Mouse (Mus musculus) ES-Bruce4 (cell line): ENCODE results near the gene Zbtb39. TPM values are rescaled to one million over a fixed set of nuclear protein-coding genes. Genes with fewer than 3 reads are reported as not detected.

Experiments used
- H3K27ac ChIP-seq: 2 replicates; pipeline ENCODE4 v1.5.1; 2012; ENCODE audit warnings: low read length, inconsistent platforms; ENCODE audit not compliant: insufficient read depth
- H3K27me3 ChIP-seq: 2 replicates; pipeline ENCODE4 v1.6.1; 2012; ENCODE audit warnings: mild to moderate bottlenecking, low read length, inconsistent platforms; ENCODE audit not compliant: control insufficient read depth, poor library complexity, insufficient read depth, severe bottlenecking
- H3K36me3 ChIP-seq: 2 replicates; pipeline ENCODE4 v1.6.1; 2012; ENCODE audit warnings: inconsistent platforms, mild to moderate bottlenecking, low read length, moderate library complexity; ENCODE audit not compliant: control insufficient read depth, poor library complexity, insufficient read depth, severe bottlenecking
- H3K4me1 ChIP-seq: one replicate; pipeline ENCODE4 v1.8.1; 2011; ENCODE audit warnings: low read length; ENCODE audit not compliant: control insufficient read depth, insufficient read depth
- H3K4me3 ChIP-seq: 2 replicates; pipeline ENCODE4 v1.5.1; 2011; ENCODE audit warnings: low read depth, mild to moderate bottlenecking, low read length
- H3K9ac ChIP-seq: 2 replicates; pipeline ENCODE4 v1.6.1; 2012; ENCODE audit warnings: low read depth, mild to moderate bottlenecking, inconsistent platforms; ENCODE audit not compliant: poor library complexity, severe bottlenecking
- H3K9me3 ChIP-seq: replicated peaks from 2 replicates; pipeline ENCODE4 v1.6.1; 2012; ENCODE audit warnings: mild to moderate bottlenecking, low read length, inconsistent platforms; ENCODE audit not compliant: control insufficient read depth, poor library complexity, insufficient read depth, severe bottlenecking
- CTCF ChIP-seq: IDR thresholded peaks from one replicate; pipeline ENCODE4 v1.8.1; 2011; ENCODE audit warnings: low read depth, low read length
- EP300 ChIP-seq: IDR thresholded peaks from 2 replicates; pipeline ENCODE4 v1.6.1; 2011; ENCODE audit warnings: low read depth, low read length; ENCODE audit not compliant: insufficient read depth
- POLR2A ChIP-seq: IDR thresholded peaks from one replicate; pipeline ENCODE4 v1.8.1; 2011; ENCODE audit warnings: low read length; ENCODE audit not compliant: insufficient read depth
- polyA plus RNA-seq: library from polyadenylated mRNA; stranded (reverse); fragments of >200 nt; gene quantifications from 2 replicates; pipeline ENCODE4 v1.2.4, GENCODE M21; 2011; ENCODE audit warnings: low read depth; ENCODE audit not compliant: missing spikeins, insufficient read depth, insufficient read length

Zbtb39 gene
- polyA plus RNA-seq, 1 experiment, result 15.6 TPM

GRCm38 (mm10) chr10:127750136-127750777, 10.9 kb downstream of the Zbtb39 start:
- Histone ChIP-seq H3K9ac (no peak overlapping the region), H3K27ac (no peak overlapping the region), H3K9me3 (no peaks in the 10 kb centered on the region), H3K4me1 (peaks cover 3% of the 10 kb centered on the region), H3K4me3 (peak overlapping the region; percentile 23), H3K36me3 (no peaks in the 10 kb centered on the region; the same call in 1 of the 2 replicates), H3K27me3 (no peaks in the 10 kb centered on the region)
- TF ChIP-seq EP300 (no peak), CTCF (no peak), POLR2A (no peak)

GRCm38 (mm10) chr10:127751548-127751947, 12.2 kb downstream of the Zbtb39 start, which contains the start of gene Gpr182:
Gpr182 (minus strand) TSS chr10:127751732.
- Histone ChIP-seq H3K4me3 (peak within 1 kb of the TSS; percentile 23), H3K4me1 (peaks cover 8% of the 10 kb centered on the region), H3K9me3 (no peaks in the 10 kb centered on the region), H3K27ac (no peak within 1 kb of the TSS), H3K9ac (no peak within 1 kb of the TSS), H3K36me3 (no peaks in the 10 kb centered on the region), H3K27me3 (0 out of 2 replicates have a peak, but pooled peaks cover 2% of the 10 kb centered on the region)
- TF ChIP-seq POLR2A (no peak), CTCF (no peak), EP300 (no peak)

- H3K9me3 ChIP-seq, result no peaks in the 10 kb centered on the region
- TF ChIP-seq POLR2A (no peak), CTCF (no peak), EP300 (no peak)
- peaks cover 5% of the 10 kb centered on the region for H3K4me1 ChIP-seq
- no peak overlapping the region for H3K4me3 ChIP-seq
- no peak overlapping the region for H3K9ac ChIP-seq
- no peaks in the 10 kb centered on the region for H3K36me3 ChIP-seq
- H3K27ac ChIP-seq, result no peak overlapping the region
- 0 out of 2 replicates have a peak, but pooled peaks cover 2% of the 10 kb centered on the region for H3K27me3 ChIP-seq
These were observed 15.3 kb downstream of the Zbtb39 start for GRCm38 (mm10) chr10:127754566-127755166.

- TF ChIP-seq POLR2A (no peak), EP300 (no peak), CTCF (no peak)
These were observed 15.9 kb downstream of the Zbtb39 start for GRCm38 (mm10) chr10:127755246-127755645.

GRCm38 (mm10) chr10:127755770-127756468, 16.6 kb downstream of the Zbtb39 start:
- H3K4me1 ChIP-seq, result peaks cover 5% of the 10 kb centered on the region
- no peaks in the 10 kb centered on the region for H3K9me3 ChIP-seq
- no peaks in the 10 kb centered on the region for H3K36me3 ChIP-seq
- no peak overlapping the region for H3K9ac ChIP-seq
- no peak overlapping the region for H3K27ac ChIP-seq
- 0 out of 2 replicates have a peak, but pooled peaks cover 2% of the 10 kb centered on the region for H3K27me3 ChIP-seq
- H3K4me3 ChIP-seq, result peak overlapping the region; percentile 2; the same call in 1 of the 2 replicates
- TF ChIP-seq EP300 (no peak), POLR2A (no peak), CTCF (no peak)

More at GRCm38 (mm10) chr10:127755246-127755645, 15.9 kb downstream of the Zbtb39 start:
- Histone ChIP-seq H3K9ac (no peak overlapping the region), H3K27ac (no peak overlapping the region), H3K36me3 (no peaks in the 10 kb centered on the region), H3K27me3 (0 out of 2 replicates have a peak, but pooled peaks cover 2% of the 10 kb centered on the region), H3K4me1 (peaks cover 5% of the 10 kb centered on the region), H3K9me3 (no peaks in the 10 kb centered on the region), H3K4me3 (no peak overlapping the region)
